Mouse (Mus musculus) ZHBTc4 (cell line): ENCODE results near the gene Vmn1r157.
"Not testable (repeated sequence)": the region's sequence is repeated elsewhere in the genome, so short reads cannot be mapped to it uniquely, and the experiment has no call there.

Source experiments
- DNase-seq: peaks from one replicate; pipeline ENCODE4 v3.0.0-alpha.2; 2011; ENCODE audit warnings: low read depth, low spot score

Gene Vmn1r157

GRCm38 (mm10) chr7:22761397-22761796 is at the start of gene Vmn1r157:
Gene Vmn1r157, plus strand, starts transcription at chr7:22761697.
- not testable (repeated sequence) for DNase-seq

GRCm38 (mm10) chr7:22719610-22720009 is 41.9 kb upstream of the Vmn1r157 start, which contains the start of gene Gm4567:
Gene Gm4567, minus strand, starts transcription at chr7:22719710.
- DNase-seq, result not testable (repeated sequence)

GRCm38 (mm10) chr7:22775981-22776380 is 14.5 kb downstream of the Vmn1r157 start:
- not testable (repeated sequence) for DNase-seq

GRCm38 (mm10) chr7:22790682-22791081 is 29.2 kb downstream of the Vmn1r157 start, which contains the start of gene Vmn1r158:
Gene Vmn1r158, minus strand, starts transcription at chr7:22790782.
- not testable (repeated sequence) for DNase-seq
